Mouse (Mus musculus) megakaryocyte, adult 5-6 weeks (primary cell): Measurements from ENCODE around the gene Edil3. TPM values are rescaled to one million over a fixed set of nuclear protein-coding genes. Genes with fewer than 3 reads are reported as not detected.
A peak's percentile ranks its signal among the peaks of the same experiment; 100 is the strongest.

Experiments used
- ATAC-seq: 2 replicates; pipeline ENCODE4 v1.8.0; 2016; ENCODE audit warnings: mild to moderate bottlenecking, inconsistent platforms; ENCODE audit not compliant: poor library complexity, severe bottlenecking
- total RNA-seq, 2 experiments: library from RNA; stranded (forward) in 1 of 2; stranded (reverse) in 1 of 2; fragments of 153-499, 151-499 nt in 1 of 2; fragments of 221-1000, 200-1000 nt in 1 of 2; gene quantifications; 2 replicates each; pipeline versions ENCODE4 v1.2.3 to v1.2.4; 2015 to 2017

The Edil3 gene
- total RNA-seq (2015) (0.09 and 0.13 TPM in 2 replicates), total RNA-seq (2017) (0.26 TPM in 1 of 2 replicates, not detected in the other)

DNA sequence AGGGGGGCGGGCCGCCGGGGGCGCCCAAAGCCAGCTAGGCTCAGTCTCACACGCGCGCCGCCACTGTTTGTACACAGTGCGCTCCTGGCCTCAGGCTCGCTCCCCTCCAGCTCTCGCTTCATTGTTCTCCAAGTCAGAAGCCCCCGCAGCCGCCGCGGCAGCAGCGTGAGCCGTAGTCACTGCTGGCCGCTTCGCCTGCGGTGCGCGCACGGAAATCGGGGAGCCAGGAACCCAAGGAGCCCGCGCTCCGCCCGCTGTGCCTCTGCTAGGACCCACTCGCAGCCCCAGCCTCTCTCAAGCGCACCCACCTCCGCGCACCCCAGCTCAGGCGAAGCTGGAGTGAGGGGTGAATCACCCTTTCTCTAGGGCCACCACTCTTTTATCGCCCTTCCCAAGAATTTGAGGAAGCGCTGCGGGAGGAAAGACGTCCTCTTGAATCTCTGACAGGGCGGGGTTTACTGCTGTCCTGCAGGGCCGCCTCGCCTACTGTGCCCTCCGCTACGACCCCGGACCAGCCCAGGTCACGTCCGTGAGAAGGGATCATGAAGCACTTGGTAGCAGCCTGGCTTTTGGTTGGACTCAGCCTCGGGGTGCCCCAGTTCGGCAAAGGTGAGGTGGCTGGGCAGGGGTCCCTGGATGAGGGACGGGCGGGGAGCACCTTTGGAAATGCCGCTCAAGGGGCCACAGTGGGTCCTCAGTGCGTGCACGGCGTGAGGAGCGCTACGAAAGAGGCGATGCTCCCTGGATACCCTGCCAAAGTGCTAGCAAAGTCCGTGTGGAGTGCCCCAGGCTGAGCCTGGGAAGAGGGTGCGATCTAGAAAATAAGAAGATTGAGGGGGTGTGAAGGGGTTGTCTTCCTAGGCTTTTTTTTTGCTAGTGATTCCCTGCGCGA lies at the start of gene Edil3:
Gene Edil3 (plus strand): TSS at position 33 of the 892 bp plus-strand sequence.
- ATAC-seq: peak; percentile 72

DNA sequence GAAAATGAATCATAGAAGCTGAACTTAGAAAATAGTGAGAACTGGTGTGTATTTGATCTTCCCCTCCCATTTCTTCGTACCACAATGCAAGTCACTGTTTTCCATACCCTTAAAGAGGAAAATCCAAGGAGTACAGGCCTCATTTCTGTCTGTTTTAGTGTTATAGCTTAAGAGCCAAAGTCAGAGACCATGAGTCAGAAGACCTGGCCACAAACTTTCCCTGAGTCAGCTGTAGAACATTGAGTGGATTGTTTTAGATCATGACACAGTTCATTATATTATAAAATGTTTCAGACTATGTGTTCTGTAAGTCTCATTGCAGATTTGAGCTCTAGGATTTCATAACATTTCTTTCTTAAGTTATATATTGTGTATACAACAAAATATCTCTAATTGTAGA lies 22.1 kb upstream of the Edil3 start:
- no peak for ATAC-seq

GRCm38 (mm10) chr13:88801006-88801405 lies 20.3 kb upstream of the Edil3 start:
- ATAC-seq: no peak

- ATAC-seq: peak; percentile 23; the same call in 1 of the 2 replicates
Measured at GRCm38 (mm10) chr13:88805838-88806237, 15.4 kb upstream of the Edil3 start.

- no peak for ATAC-seq
Measured at GRCm38 (mm10) chr13:88806269-88806668, 15.0 kb upstream of the Edil3 start.

DNA sequence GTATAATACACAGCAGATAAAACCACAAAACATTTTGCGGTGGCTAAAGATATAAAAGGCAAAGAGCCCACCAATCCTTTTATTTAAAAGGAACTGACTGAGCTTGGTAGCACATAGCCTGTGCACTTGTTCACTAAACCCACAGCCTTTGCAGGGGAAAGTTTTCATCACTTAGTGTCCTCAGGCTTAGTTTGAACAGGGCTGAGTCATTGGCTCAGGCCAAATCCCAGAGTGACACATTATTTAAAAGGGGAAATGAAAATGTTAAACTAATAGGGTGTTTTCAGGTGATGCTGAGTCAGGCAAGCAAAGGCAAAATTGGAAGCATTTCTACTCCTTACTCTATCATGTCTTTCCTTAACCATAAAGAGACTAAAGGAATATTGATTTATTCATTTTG lies 11.2 kb upstream of the Edil3 start:
- peak; percentile 68 for ATAC-seq

DNA sequence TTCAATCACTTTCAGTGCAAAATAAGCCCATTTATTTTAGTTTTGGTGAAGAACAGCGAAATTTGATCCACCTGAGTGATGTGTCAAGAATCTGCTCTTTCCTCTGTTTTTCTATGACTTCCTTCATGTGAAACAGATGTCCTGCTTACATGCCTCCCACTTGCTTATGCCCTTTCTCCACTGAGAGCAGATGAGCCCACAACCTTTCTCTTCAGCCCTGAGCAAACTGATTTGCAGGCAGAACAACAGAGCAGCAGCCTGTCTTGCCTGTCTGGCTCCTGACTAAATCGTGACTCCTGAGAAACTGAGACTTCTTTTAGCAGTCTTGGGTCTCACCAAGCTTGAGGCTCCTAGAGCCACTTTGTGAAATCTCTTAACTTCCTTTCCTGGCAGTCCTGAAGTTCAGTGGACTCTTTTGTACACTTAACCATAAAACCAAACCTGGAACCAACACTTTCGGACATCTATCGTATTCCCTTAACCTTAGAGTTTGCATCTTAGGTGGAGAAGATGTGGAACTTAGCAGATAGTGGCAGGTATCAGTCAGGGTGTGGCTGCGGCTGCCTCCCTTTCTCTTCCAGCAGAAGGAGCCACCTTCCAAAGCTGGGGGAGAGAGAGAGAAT lies 475 bp upstream of the Edil3 start:
- no peak for ATAC-seq

DNA sequence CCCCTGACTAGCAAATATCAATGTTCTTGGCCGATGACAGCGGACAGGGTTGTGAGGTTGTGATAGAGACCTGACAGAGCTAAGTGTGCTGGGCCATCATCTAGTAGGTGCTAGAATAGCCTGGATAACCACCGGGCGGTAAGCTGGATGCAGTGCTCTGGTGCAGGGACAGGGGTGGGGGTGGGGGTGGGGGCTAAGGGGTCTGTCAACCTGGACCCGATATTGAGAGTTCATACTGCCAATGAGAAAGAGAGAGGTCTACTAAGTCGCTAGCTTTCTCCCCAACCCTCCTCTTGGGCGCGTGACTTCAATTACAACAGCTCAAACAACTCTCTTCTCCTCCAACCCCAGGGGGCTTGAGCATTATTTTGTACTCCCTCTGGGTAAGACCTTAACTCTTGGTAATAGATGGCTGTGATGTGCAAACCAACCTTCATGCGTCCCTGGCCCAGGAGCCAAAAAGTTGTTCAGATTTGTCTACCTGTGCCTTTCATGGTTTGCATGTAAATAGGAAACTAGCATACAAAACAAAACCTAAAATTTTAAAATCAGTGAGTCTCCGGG lies 1.1 kb downstream of the Edil3 start:
- ATAC-seq: no peak

DNA sequence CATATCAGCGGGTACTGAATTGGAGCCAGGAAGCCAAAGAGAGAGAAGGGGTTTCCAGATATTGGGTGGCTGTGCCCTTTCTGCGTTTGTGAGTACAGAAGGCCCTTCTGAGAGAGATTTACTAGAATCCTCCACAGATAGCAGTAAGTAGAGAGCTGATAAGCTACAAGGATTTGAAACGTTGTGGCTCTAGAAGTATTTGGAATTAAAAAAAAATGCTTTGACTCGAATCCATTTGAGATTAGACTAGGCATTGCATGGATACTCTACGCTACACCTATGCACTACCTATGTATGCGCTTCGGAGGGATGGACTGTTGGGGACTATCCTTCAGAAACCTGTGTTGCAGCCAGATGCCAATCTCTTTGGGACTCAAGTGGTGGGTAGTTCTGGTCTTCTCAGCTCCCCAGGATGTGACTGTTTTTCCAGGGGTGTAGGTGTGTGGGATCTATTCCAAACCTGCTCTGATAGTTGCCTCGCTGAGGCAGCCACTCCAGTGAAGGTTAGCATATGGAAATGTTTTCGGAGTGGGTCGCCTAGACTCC lies 1.8 kb downstream of the Edil3 start:
- no peak for ATAC-seq

DNA sequence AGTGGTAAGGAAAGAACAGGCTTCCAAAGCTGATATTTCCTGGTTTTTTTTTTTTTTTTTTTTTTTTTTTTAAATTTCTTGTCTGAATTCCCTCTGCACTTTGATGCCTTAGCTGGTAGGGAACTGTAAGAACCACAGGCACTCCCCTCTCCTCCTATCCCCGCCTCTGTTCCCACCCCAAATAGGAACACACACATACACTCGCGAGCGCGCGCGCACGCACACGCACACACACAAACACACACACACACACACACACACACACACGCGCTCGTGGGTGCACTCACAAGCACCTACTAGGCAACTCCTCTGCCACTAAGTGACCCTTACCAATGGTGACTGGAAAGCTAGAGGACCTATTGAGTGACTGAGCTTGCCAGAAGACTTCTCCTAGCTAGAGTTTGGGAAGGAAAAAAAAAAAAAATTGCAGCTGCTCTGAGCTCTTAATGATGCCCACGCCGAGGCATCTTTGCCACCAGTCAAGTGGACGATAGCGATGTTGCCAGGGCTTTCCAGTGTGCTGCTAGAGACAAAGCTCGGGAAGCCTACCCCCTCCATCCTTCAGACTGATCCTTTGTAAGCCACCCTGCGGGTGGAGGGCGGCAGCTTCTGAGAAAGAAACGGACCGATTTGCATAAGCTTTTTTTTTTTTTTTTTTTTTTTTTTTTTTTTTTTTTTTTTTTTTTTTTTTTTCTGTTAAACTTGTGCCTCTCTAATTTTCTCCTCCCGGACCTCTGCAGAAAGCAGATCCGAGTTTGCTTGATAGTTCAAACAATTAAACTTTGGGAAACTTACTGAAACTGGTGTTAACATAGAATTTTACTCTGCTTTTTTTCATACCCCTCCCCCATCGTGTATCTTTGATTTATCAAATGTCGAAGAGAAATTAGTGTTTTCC lies 2.5 kb downstream of the Edil3 start:
- ATAC-seq: no peak

DNA sequence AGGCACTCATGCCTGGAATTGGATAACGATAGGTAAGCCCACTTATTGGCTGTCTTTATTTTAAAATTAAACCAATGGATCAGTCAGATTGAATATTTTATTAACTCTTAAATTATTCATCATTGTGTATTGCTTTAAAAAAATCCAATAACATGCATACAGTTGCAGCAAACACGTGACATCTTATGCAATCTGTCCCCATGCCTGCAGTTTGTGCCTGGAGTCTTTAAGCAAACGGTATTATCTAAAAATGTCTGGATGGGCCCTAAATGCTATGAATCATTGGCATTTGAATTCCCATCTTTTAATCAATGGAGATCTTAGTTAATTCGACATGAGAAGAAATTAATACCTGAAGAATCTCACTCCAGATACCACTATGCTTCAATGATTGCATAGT lies 3.2 kb downstream of the Edil3 start:
- ATAC-seq: no peak

- peak; percentile 96 for ATAC-seq
Measured at GRCm38 (mm10) chr13:88828362-88828761, 7.1 kb downstream of the Edil3 start.

GRCm38 (mm10) chr13:88833732-88834131 lies 12.5 kb downstream of the Edil3 start:
- ATAC-seq: no peak

DNA sequence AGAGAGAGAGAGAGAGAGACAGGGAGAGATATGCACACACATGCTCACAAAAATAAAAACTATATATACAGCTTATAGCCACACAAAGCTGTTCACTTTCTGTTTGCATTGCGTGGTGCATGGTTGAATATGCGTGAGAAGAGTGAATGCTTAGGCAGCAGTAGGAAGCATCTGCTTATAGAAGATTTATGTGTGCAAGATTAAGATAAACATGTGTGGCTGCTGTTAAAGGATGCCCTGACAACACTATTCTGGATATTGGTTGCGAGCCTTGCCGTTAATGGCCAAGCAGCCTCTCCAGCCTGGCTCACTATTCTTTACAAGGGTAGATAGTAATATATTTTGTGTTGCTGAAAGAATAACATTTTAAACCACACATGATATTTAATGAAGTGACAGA lies 28.5 kb downstream of the Edil3 start:
- ATAC-seq: no peak

GRCm38 (mm10) chr13:88879960-88880359 lies 58.7 kb downstream of the Edil3 start:
- ATAC-seq: no peak

- ATAC-seq: no peak
Measured at GRCm38 (mm10) chr13:88890728-88891127, 69.5 kb downstream of the Edil3 start.

GRCm38 (mm10) chr13:88900046-88900445 lies 78.8 kb downstream of the Edil3 start:
- ATAC-seq: no peak

DNA sequence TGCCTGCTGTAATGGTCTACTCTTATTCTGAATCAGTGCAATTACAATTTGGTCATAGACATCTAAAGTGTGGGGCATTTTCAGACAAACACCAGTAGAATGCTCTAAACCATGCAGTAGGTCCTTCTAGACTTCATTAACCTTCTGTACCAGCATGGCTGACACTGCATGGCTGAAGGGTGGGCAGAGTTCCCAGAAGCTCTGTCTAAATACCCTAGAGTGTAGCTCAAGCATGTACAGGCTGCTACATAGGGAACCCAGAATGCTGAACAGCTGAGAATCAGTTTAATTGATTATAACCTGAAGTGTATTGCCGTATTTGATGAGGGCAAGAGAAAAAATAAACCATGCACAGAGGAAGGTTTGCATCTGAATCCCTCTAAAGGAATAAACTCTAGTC lies 86.1 kb downstream of the Edil3 start:
- no peak for ATAC-seq

DNA sequence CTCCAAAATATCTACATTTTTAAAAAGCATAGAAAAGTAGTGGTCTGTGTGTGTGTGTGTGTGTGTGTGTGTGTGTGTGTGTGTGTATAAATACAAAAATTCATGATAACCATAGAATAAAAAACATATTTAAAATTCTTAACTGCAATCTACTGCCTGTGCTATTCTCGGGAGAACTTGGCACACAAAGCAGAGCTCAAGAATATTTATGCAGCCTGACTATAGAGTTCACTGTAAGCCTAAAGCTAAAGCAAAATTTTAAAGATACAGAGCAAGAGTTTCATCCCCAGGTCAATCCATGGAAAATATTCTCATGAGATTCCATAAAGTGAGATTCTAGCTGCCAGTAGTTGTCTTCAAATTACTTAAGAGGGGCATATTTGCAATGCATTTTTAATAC lies 86.9 kb downstream of the Edil3 start:
- ATAC-seq: no peak

GRCm38 (mm10) chr13:88916503-88916902 lies 95.2 kb downstream of the Edil3 start:
- no peak for ATAC-seq

DNA sequence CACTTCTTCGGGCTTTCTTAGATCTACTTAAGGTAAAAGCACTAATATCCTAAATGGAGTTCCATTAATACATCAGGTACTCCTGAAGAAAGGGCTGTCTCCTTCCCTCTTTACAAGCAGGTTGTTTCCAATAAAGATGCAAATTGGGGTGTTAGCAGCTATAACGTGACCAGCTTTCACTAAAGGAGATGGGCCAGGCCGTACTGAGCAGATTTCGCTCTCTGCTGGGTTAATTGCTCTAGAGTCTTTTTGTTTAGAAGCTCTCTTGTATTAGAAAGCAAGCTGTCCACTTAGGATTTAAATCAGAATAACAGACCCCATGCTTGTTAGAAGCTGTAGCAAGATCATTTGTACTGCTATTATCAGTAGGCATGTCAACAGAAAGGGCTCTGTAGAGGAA lies 108.4 kb downstream of the Edil3 start:
- no peak for ATAC-seq
